Mouse (Mus musculus) spleen, adult 18-20 months (tissue): ENCODE data around the gene Greb1.

Source experiments
- DNase-seq, 2 experiments: peaks; one replicate each; pipeline ENCODE4 v3.0.0; 2022; ENCODE audit warnings: mixed read lengths in 2 of 2

The Greb1 gene

GRCm38 (mm10) chr12:16630152-16630865 lies 170.4 kb downstream of the Greb1 start:
- DNase-seq = no peak
